1 mouse cellular context compared by ENCODE assay signal in the genomic region with DNA sequence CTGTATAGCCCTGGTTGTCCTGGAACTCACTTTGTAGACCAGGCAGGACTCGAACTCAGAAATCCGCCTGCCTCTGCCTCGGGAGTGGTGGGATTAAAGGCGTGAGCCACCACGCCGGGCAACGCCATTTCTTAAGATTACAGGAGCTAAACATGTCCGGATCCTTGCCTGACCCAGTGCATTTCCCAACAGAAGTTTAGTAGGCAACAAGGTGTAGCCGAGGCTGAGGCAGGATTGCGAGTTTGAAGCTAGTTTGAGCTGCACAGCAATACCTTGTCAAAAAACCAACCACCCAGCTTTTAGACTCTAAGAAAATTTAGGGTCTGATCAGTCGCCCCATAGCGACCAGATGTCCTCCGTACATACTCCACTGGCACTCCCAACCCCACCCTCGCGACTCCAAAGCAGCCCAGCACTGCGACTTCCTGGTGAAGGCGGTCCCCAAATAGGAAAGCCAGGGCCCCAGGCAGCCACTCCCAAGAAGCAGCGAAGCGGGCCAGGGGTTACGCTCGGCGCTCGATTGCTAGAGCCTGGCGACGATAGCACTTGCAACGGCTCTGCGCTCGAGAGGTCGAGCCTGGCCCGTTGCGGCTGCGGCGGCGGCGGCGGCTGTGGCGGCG.
A peak's percentile ranks its signal among the peaks of the same experiment; 100 is the strongest.
TF ChIP-seq lines count a peak whose summit lies in the region.

TSS of gene Kat14 (plus strand) at position 584 of the 620 bp plus-strand sequence.
TSS of gene Pet117 (plus strand) at position 597 of the 620 bp plus-strand sequence.

TF ChIP-seq in MEL, 35 proteins besides CTCF, POLR2A, EP300 and RAD21 (continued from another document):
- TF ChIP-seq GABPA (IDR thresholded peaks at IDR 0.05; ENCODE audit: low read depth, low read length): peak; percentile 56; the same call in 1 of the 2 replicates
- TF ChIP-seq JUND (IDR thresholded peaks at IDR 0.05; ENCODE audit: low read depth, low read length): no peak
- TF ChIP-seq CHD1 (IDR thresholded peaks at IDR 0.05; ENCODE audit: low read depth, low read length): no peak
- TF ChIP-seq SIN3A (IDR thresholded peaks at IDR 0.05; ENCODE audit: low read length): peak; percentile 98
- no peak for TF ChIP-seq TAL1 (IDR thresholded peaks at IDR 0.05; ENCODE audit: low read length)
- peak; percentile 68; the same call in 1 of the 2 replicates for TF ChIP-seq KAT2A (conservative IDR thresholded peaks at IDR 0.05; ENCODE audit: low read depth, low read length)
- peak; percentile 69; the same call in 1 of the 2 replicates for TF ChIP-seq ETS1 (IDR thresholded peaks at IDR 0.05; ENCODE audit: low read depth, low read length)
- no peak for TF ChIP-seq UBTF (IDR thresholded peaks at IDR 0.05; ENCODE audit: borderline replicate concordance, insufficient read depth, low read depth, low read length)
- TF ChIP-seq POLR2AphosphoS5 (IDR thresholded peaks at IDR 0.05; ENCODE audit: borderline replicate concordance, low read depth, low read length): no peak
- no peak for TF ChIP-seq ZKSCAN1 (IDR thresholded peaks at IDR 0.05; ENCODE audit: low read depth, low read length)
- no peak; the same call in 1 of the 2 replicates for TF ChIP-seq BHLHE40 (IDR thresholded peaks at IDR 0.05; ENCODE audit: borderline replicate concordance, low read depth, low read length)
